Mouse (Mus musculus): ENCODE results near the gene Eva1b. TPM values are rescaled to one million over a fixed set of nuclear protein-coding genes. Genes with fewer than 3 reads are reported as not detected.

Gene Eva1b
- polyA plus RNA-seq, 1 experiment from 2014 or later: 151 TPM

- H3K4me3 ChIP-seq (ENCODE audit: low read depth, low read length): no peak overlapping the region
- H3K4me1 ChIP-seq (ENCODE audit: insufficient read depth, low read depth, low read length): peaks cover 40% of the 10 kb centered on the region
- H3K9ac ChIP-seq (replicated peaks; ENCODE audit: low read depth): no peak overlapping the region
- 30% methylated on average over 10 of the region's 10 CpGs for WGBS
- peak; percentile 92 for DNase-seq (ENCODE audit: low spot score)
- ATAC-seq: peak; percentile 88
- H3K4me2 ChIP-seq (replicated peaks; ENCODE audit: low read depth, low read length): no peak overlapping the region
- TF ChIP-seq EP300 (IDR thresholded peaks at IDR 0.05): peak; percentile 99
- no peak for TF ChIP-seq CTCF (IDR thresholded peaks at IDR 0.05)
- H3K27me3 ChIP-seq (replicated peaks; ENCODE audit: insufficient read depth, low read length): no peaks in the 10 kb centered on the region
- peaks cover 7% of the 10 kb centered on the region; the same call in 1 of the 2 replicates for H3K36me3 ChIP-seq (ENCODE audit: insufficient read depth, low read length)
- peak overlapping the region; percentile 94 for H3K27ac ChIP-seq (ENCODE audit: low read length)
- H3K9me3 ChIP-seq (ENCODE audit: low read length): no peaks in the 10 kb centered on the region
Measured at GRCm38 (mm10) chr4:126131290-126132121, 16.0 kb upstream of the Eva1b start.

DNA sequence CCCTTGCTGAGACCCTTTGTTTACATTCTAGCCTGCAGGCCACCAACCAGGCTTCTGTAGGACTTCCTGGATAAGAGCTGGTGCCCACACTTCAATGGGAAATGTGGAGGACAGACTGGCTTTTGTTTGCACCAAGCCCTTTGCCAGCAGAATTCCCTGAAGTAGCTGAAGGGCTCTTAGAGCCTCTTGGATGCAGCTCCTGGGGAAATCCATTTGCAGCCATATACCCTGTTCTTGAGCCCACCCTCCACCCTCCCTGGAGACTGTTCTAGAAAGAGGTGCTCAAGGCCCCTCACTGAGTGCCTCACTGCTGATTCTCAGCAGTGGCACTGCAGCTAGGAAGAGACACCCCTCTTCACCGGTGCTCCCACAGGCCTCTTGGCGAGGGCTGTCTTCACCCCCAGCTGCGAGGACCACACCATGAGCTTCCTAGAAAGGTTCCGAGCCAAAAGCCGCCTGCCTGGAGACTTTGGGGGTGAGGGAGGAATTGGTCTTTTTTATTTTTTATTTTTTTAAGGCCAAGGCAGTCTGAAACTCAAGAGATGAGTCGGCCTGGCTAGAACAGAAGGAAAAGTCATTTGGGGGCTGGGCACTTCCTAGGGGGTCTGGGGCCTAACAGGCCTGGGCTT lies 14.8 kb upstream of the Eva1b start:
- Histone ChIP-seq H3K4me2 (replicated peaks; ENCODE audit: low read depth, low read length) (no peak overlapping the region), H3K36me3 (ENCODE audit: insufficient read depth, low read length) (peaks cover 8% of the 10 kb centered on the region; the same call in 1 of the 2 replicates), H3K27ac (ENCODE audit: low read length) (peak overlapping the region; percentile 94), H3K9me3 (ENCODE audit: low read length) (no peaks in the 10 kb centered on the region), H3K4me1 (ENCODE audit: insufficient read depth, low read depth, low read length) (peaks cover 40% of the 10 kb centered on the region), H3K27me3 (replicated peaks; ENCODE audit: insufficient read depth, low read length) (no peaks in the 10 kb centered on the region), H3K4me3 (ENCODE audit: low read depth, low read length) (no peak overlapping the region), H3K9ac (replicated peaks; ENCODE audit: low read depth) (no peak overlapping the region)
- DNase-seq (ENCODE audit: low spot score) (peak; percentile 77), ATAC-seq (peak; percentile 38)
- 24% methylated on average over 6 of the region's 6 CpGs for WGBS
- no peak for TF ChIP-seq CTCF (IDR thresholded peaks at IDR 0.05)
- peak; percentile 88 for TF ChIP-seq EP300 (IDR thresholded peaks at IDR 0.05)

DNA sequence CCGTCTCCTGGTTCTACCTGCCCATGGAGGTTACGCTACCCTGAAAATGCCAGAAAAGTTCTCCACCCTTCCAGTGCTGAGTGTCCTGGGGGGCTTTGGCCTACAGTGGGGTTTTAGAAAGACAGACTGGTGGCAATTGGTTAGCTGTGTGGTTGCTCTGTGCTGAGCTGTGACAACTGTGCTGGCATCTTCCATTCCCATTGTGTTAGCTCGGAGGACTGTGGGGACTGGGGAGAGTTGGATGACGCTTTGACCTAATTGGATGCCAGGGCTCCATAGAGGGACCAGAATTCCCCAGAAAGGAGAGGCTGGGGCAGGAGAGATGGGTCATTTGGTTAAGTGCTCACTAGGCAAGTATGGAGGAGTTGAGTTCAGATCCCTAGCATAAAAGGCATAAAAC lies 13.3 kb upstream of the Eva1b start:
- no peak for TF ChIP-seq CTCF (IDR thresholded peaks at IDR 0.05)
- TF ChIP-seq EP300 (IDR thresholded peaks at IDR 0.05): no peak
- H3K9me3 ChIP-seq (ENCODE audit: low read length): no peaks in the 10 kb centered on the region
- H3K4me1 ChIP-seq (ENCODE audit: insufficient read depth, low read depth, low read length): peaks cover 40% of the 10 kb centered on the region
- no peaks in the 10 kb centered on the region for H3K27me3 ChIP-seq (replicated peaks; ENCODE audit: insufficient read depth, low read length)
- no peak overlapping the region for H3K9ac ChIP-seq (replicated peaks; ENCODE audit: low read depth)
- peaks cover 20% of the 10 kb centered on the region; the same call in 1 of the 2 replicates for H3K36me3 ChIP-seq (ENCODE audit: insufficient read depth, low read length)
- DNase-seq (ENCODE audit: low spot score) (no peak), ATAC-seq (no peak)
- H3K4me2 ChIP-seq (replicated peaks; ENCODE audit: low read depth, low read length): no peak overlapping the region
- no peak overlapping the region for H3K4me3 ChIP-seq (ENCODE audit: low read depth, low read length)
- peak overlapping the region; percentile 94; the same call in 1 of the 2 replicates for H3K27ac ChIP-seq (ENCODE audit: low read length)
- WGBS: 83% methylated on average over 4 of the region's 4 CpGs

DNA sequence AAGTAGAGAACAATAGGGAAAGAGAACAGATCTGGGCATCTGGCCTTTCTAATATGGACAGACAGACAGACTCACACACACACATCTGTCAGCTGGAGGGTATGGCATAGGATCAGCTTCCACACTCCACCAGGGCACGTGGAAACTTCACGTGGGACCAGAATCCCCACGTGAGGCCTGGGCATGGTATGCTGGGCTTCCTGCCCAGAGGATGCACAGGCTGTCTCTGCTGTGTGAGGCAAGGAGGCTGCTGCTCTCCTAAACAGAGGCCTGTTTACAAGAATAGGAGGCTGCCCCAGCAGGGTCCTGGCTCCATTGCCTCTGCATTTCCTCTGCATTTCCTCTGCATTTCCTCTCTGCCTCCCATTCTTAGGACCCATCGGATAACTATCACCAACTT lies 12.9 kb upstream of the Eva1b start:
- H3K4me3 ChIP-seq (ENCODE audit: low read depth, low read length): no peak overlapping the region
- H3K27me3 ChIP-seq (replicated peaks; ENCODE audit: insufficient read depth, low read length): no peaks in the 10 kb centered on the region
- DNase-seq (ENCODE audit: low spot score): no peak
- TF ChIP-seq EP300 (IDR thresholded peaks at IDR 0.05) (no peak), CTCF (IDR thresholded peaks at IDR 0.05) (no peak)
- peaks cover 40% of the 10 kb centered on the region for H3K4me1 ChIP-seq (ENCODE audit: insufficient read depth, low read depth, low read length)
- H3K27ac ChIP-seq (ENCODE audit: low read length): no peak overlapping the region
- H3K4me2 ChIP-seq (replicated peaks; ENCODE audit: low read depth, low read length): no peak overlapping the region
- H3K9me3 ChIP-seq (ENCODE audit: low read length): no peaks in the 10 kb centered on the region
- no peak overlapping the region for H3K9ac ChIP-seq (replicated peaks; ENCODE audit: low read depth)
- peaks cover 23% of the 10 kb centered on the region; the same call in 1 of the 2 replicates for H3K36me3 ChIP-seq (ENCODE audit: insufficient read depth, low read length)
- 56% methylated on average over 4 of the region's 4 CpGs for WGBS
- no peak for ATAC-seq

DNA sequence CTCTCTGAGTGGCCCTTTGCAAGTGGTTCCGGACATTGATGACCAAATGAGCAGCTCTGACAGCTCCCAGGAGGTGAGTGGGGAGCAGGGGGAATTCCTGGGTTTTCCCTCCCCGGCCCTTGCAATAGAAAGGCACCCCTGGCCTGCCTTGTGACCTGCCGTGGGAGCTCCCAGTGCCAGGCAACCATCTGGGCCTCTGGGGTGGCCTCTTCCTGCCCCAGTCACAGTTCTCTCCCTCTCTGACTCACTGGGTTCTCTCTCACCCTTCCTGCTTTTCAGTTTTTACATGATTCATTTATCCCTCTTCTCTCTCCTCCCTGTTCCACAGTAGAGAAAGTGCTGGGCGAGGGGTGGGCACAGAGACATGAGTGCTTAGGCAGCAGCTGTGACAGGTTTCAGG lies 9.8 kb upstream of the Eva1b start:
- Histone ChIP-seq H3K27me3 (replicated peaks; ENCODE audit: insufficient read depth, low read length) (no peaks in the 10 kb centered on the region), H3K27ac (ENCODE audit: low read length) (no peak overlapping the region), H3K4me1 (ENCODE audit: insufficient read depth, low read depth, low read length) (peaks cover 14% of the 10 kb centered on the region), H3K36me3 (ENCODE audit: insufficient read depth, low read length) (peaks cover 23% of the 10 kb centered on the region; the same call in 1 of the 2 replicates), H3K9me3 (ENCODE audit: low read length) (no peaks in the 10 kb centered on the region), H3K9ac (replicated peaks; ENCODE audit: low read depth) (no peak overlapping the region), H3K4me3 (ENCODE audit: low read depth, low read length) (no peak overlapping the region), H3K4me2 (replicated peaks; ENCODE audit: low read depth, low read length) (no peak overlapping the region)
- no peak for DNase-seq (ENCODE audit: low spot score)
- WGBS: 84% methylated on average over 4 of the region's 4 CpGs
- ATAC-seq: no peak
- TF ChIP-seq CTCF (IDR thresholded peaks at IDR 0.05) (no peak), EP300 (IDR thresholded peaks at IDR 0.05) (no peak)

DNA sequence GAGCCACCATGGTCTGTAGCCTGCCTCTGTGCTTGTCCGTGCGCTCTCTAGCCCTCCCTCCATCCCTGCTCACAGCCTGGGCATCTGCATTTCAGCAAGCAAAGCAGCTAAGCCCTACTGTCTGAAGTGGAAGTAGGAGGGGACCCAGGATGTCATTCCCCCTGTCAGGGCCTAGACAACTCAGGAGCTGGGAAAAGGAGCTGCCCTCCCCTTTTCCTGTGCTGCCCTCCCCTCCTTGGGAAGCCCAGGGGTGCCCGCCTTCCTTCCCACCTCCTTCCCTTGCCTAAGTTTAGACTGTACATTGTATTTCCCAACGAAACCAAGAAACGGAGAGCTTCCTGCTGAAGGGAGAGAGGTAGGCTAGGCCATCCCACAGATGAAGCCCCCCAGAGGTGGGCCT lies 6.5 kb upstream of the Eva1b start:
- Histone ChIP-seq H3K27ac (ENCODE audit: low read length) (no peak overlapping the region), H3K9me3 (ENCODE audit: low read length) (no peaks in the 10 kb centered on the region), H3K9ac (replicated peaks; ENCODE audit: low read depth) (no peak overlapping the region), H3K4me2 (replicated peaks; ENCODE audit: low read depth, low read length) (no peak overlapping the region), H3K4me3 (ENCODE audit: low read depth, low read length) (no peak overlapping the region), H3K4me1 (ENCODE audit: insufficient read depth, low read depth, low read length) (peaks cover 4% of the 10 kb centered on the region; the same call in 1 of the 2 replicates), H3K36me3 (ENCODE audit: insufficient read depth, low read length) (peaks cover 23% of the 10 kb centered on the region; the same call in 1 of the 2 replicates), H3K27me3 (replicated peaks; ENCODE audit: insufficient read depth, low read length) (no peaks in the 10 kb centered on the region)
- peak; percentile 15 for DNase-seq (ENCODE audit: low spot score)
- no peak for TF ChIP-seq EP300 (IDR thresholded peaks at IDR 0.05)
- TF ChIP-seq CTCF (IDR thresholded peaks at IDR 0.05): no peak
- peak; percentile 37 for ATAC-seq
- 57% methylated on average over 5 of the region's 5 CpGs for WGBS

Data from lung, postnatal 0 days (tissue).